Mouse (Mus musculus) MEL (cell line): ENCODE data around the gene Mia3.
A peak's percentile ranks its signal among the peaks of the same experiment; 100 is the strongest.

Experiments
- BHLHE40 ChIP-seq: IDR thresholded peaks from 2 replicates; pipeline ENCODE4 v1.6.1; 2012; ENCODE audit warnings: low read depth, mild to moderate bottlenecking, inconsistent platforms, low read length, improper control_type of control experiment, borderline replicate concordance
- CHD2 ChIP-seq: IDR thresholded peaks from 2 replicates; pipeline ENCODE4 v1.6.1; 2011; ENCODE audit warnings: low read length, improper control_type of control experiment
- CTCF ChIP-seq, 3 experiments: IDR thresholded peaks in 2 of 3; conservative IDR thresholded peaks in 1 of 3; 2 replicates each; pipeline ENCODE4 v1.5.1; 2011 to 2012; ENCODE audit warnings: low read length in 3 of 3, low read depth in 2 of 3, mild to moderate bottlenecking in 2 of 3, improper control_type of control experiment in 1 of 3, inconsistent platforms in 1 of 3, mixed read lengths in 1 of 3, moderate library complexity in 1 of 3; ENCODE audit not compliant: control insufficient read depth in 1 of 3, insufficient read depth in 1 of 3, poor library complexity in 1 of 3, severe bottlenecking in 1 of 3
- EP300 ChIP-seq, 2 experiments: IDR thresholded peaks; 2 replicates each; pipeline ENCODE4 v1.6.1; 2011; ENCODE audit warnings: improper control_type of control experiment in 2 of 2, low read length in 2 of 2, low read depth in 1 of 2, mild to moderate bottlenecking in 1 of 2
- HCFC1 ChIP-seq: IDR thresholded peaks from 2 replicates; pipeline ENCODE4 v1.6.1; 2012; ENCODE audit warnings: low read depth, mild to moderate bottlenecking, inconsistent platforms, low read length, improper control_type of control experiment, moderate library complexity
- MAZ ChIP-seq: IDR thresholded peaks from 2 replicates; pipeline ENCODE4 v1.6.1; 2012; ENCODE audit warnings: low read depth, mild to moderate bottlenecking, inconsistent platforms, low read length, improper control_type of control experiment
- POLR2AphosphoS2 ChIP-seq: IDR thresholded peaks from 2 replicates; pipeline ENCODE4 v1.6.1; 2011; ENCODE audit warnings: low read length, improper control_type of control experiment
- POLR2AphosphoS5 ChIP-seq: IDR thresholded peaks from 2 replicates; pipeline ENCODE4 v1.6.1; 2012; ENCODE audit warnings: low read depth, borderline replicate concordance, mild to moderate bottlenecking, inconsistent platforms, low read length, moderate library complexity, mixed read lengths
- UBTF ChIP-seq: IDR thresholded peaks from 2 replicates; pipeline ENCODE4 v1.6.1; 2012; ENCODE audit warnings: low read depth, mild to moderate bottlenecking, inconsistent platforms, low read length, improper control_type of control experiment, moderate library complexity, borderline replicate concordance; ENCODE audit not compliant: insufficient read depth
- ZC3H11A ChIP-seq: IDR thresholded peaks from 2 replicates; pipeline ENCODE4 v1.6.1; 2012; ENCODE audit warnings: low read depth, mild to moderate bottlenecking, inconsistent platforms, low read length, improper control_type of control experiment

DNA sequence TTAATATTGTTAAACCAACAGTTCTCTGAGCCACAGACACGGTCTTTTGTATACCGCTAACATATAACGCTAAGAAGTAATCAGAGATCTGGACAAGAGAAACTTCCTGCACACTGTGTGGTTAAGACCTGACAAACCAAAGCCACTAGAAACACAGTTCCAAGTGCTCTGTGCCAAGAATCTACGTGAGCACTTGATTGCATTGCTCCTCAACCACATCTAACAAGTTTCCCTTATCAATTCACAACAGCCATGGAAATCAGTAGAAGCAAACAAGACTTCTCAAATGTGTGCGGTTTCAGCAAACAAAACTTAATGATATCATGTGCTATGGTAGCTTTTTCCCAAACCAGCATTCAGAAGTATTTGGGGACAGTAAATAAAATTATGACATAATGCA is 7.1 kb downstream of the Mia3 start:
- TF ChIP-seq CTCF (IDR thresholded peaks at IDR 0.05 in 2 of 3, conservative IDR thresholded peaks at IDR 0.05 in 1 of 3; ENCODE audit: control insufficient read depth in 1 of 3, insufficient read depth in 1 of 3, low read depth in 2 of 3, low read length in 3 of 3, poor library complexity in 1 of 3, severe bottlenecking in 1 of 3) (no peak), POLR2AphosphoS2 (no peak), EP300 (IDR thresholded peaks at IDR 0.05; ENCODE audit: low read depth in 1 of 2, low read length in 2 of 2) (peak; percentile 86 to 93), POLR2AphosphoS5 (no peak), ZC3H11A (no peak), HCFC1 (0 out of 2 replicates have a peak, but pooled peaks have one; percentile 35), CHD2 (no peak), UBTF (no peak), MAZ (no peak), BHLHE40 (peak; percentile 89)
